Mouse (Mus musculus) heart, embryonic 11.5 days (tissue): ENCODE measurements around the gene Gjd3. TPM values are rescaled to one million over a fixed set of nuclear protein-coding genes. Genes with fewer than 3 reads are reported as not detected.
"Not testable (repeated sequence)": the region's sequence is repeated elsewhere in the genome, so short reads cannot be mapped to it uniquely, and the experiment has no call there.

Experiments
- ATAC-seq: fragments of 200-750 bp; cut with Nextera tagmentation; replicated peaks from 2 replicates; pipeline ENCODE4 v1.8.0; 2017; ENCODE audit warnings: moderate library complexity; ENCODE audit not compliant: insufficient number of reproducible peaks, low FRiP score, low TSS enrichment
- H3K27ac ChIP-seq: fragments of 300-500 bp; sonication (generic); 2 replicates; pipeline ENCODE4 v1.5.1; 2014; ENCODE audit warnings: mild to moderate bottlenecking, low read depth, low read length
- H3K27me3 ChIP-seq: fragments of 300-500 bp; sonication (generic); 2 replicates; pipeline ENCODE4 v1.6.1; 2014; ENCODE audit warnings: mild to moderate bottlenecking, low read length, mixed read lengths; ENCODE audit not compliant: control insufficient read depth, insufficient read depth
- H3K36me3 ChIP-seq: fragments of 300-500 bp; sonication (generic); 2 replicates; pipeline ENCODE4 v1.6.1; 2014; ENCODE audit warnings: mild to moderate bottlenecking, low read length, moderate library complexity, mixed read lengths; ENCODE audit not compliant: control insufficient read depth, insufficient read depth
- H3K4me1 ChIP-seq: fragments of 300-500 bp; sonication (generic); 2 replicates; pipeline ENCODE4 v1.6.1; 2014; ENCODE audit warnings: low read length; ENCODE audit not compliant: control insufficient read depth, insufficient read depth
- H3K4me2 ChIP-seq: fragments of 300-500 bp; sonication (generic); 2 replicates; pipeline ENCODE4 v1.6.1; 2014; ENCODE audit warnings: mild to moderate bottlenecking, moderate library complexity
- H3K4me3 ChIP-seq: fragments of 300-500 bp; sonication (generic); 2 replicates; pipeline ENCODE4 v1.5.1; 2014; ENCODE audit warnings: low read depth, low read length
- H3K9ac ChIP-seq: fragments of 300-500 bp; sonication (generic); 2 replicates; pipeline ENCODE4 v1.6.1; 2014; ENCODE audit warnings: mild to moderate bottlenecking, low read depth, low read length, moderate library complexity
- H3K9me3 ChIP-seq: fragments of 300-500 bp; sonication (generic); replicated peaks from 2 replicates; pipeline ENCODE4 v1.6.1; 2016; ENCODE audit warnings: low read length; ENCODE audit not compliant: control insufficient read depth
- WGBS: fragments of 180-500 bp; shearing (Covaris S2); extraction: QIAGEN DNeasy Blood & Tissue Kit; methylation state at CpG from one replicate; pipeline ENCODE4 v1.1.7; 2014; ENCODE audit not compliant: insufficient replicate concordance; 5-methylcytosine and 5-hydroxymethylcytosine counted together
- polyA plus RNA-seq: library from polyadenylated mRNA; unstranded; fragments of >200 nt; fragmentation: Nextera tagmentation; extraction: Ambion mirVana; gene quantifications from 2 replicates; pipeline ENCODE4 v1.2.1, GENCODE M21; 2014

The Gjd3 gene
- polyA plus RNA-seq, 1 experiment from 2014 or later: 1.3 TPM

- H3K4me1 ChIP-seq: peaks cover 73% of the 10 kb centered on the region
- ATAC-seq: no peak
- peak overlapping the region; percentile 75 for H3K4me2 ChIP-seq
- peak overlapping the region; percentile 63 for H3K4me3 ChIP-seq
- H3K9me3 ChIP-seq: no peaks in the 10 kb centered on the region
- H3K27ac ChIP-seq: peak overlapping the region; percentile 93
- no peaks in the 10 kb centered on the region for H3K36me3 ChIP-seq
- H3K27me3 ChIP-seq: no peaks in the 10 kb centered on the region
- WGBS: under 1% methylated on average over 39 of the region's 39 CpGs
- peak overlapping the region; percentile 77 for H3K9ac ChIP-seq
Measured at GRCm38 (mm10) chr11:98937914-98938694, 44.7 kb downstream of the Gjd3 start.

- no peaks in the 10 kb centered on the region for H3K27me3 ChIP-seq
- H3K4me1 ChIP-seq: peaks cover 73% of the 10 kb centered on the region
Measured at GRCm38 (mm10) chr11:98937410-98937913, 45.4 kb downstream of the Gjd3 start.

GRCm38 (mm10) chr11:98936606-98937409 lies 46.0 kb downstream of the Gjd3 start:
- ATAC-seq: peak; percentile 18; the same call in 1 of the 2 replicates
- Histone ChIP-seq H3K27ac (peak overlapping the region; percentile 93), H3K9ac (peak overlapping the region; percentile 77), H3K9me3 (no peaks in the 10 kb centered on the region), H3K27me3 (no peaks in the 10 kb centered on the region), H3K4me3 (peak overlapping the region; percentile 63), H3K4me1 (peaks cover 73% of the 10 kb centered on the region), H3K36me3 (no peaks in the 10 kb centered on the region), H3K4me2 (peak overlapping the region; percentile 75)
- WGBS: under 1% methylated on average over 23 of the region's 23 CpGs

More at GRCm38 (mm10) chr11:98937410-98937913, 45.4 kb downstream of the Gjd3 start:
- H3K9me3 ChIP-seq: no peaks in the 10 kb centered on the region
- H3K4me2 ChIP-seq: peak overlapping the region; percentile 75
- no peaks in the 10 kb centered on the region for H3K36me3 ChIP-seq
- H3K27ac ChIP-seq: peak overlapping the region; percentile 93
- peak overlapping the region; percentile 77 for H3K9ac ChIP-seq
- peak overlapping the region; percentile 63 for H3K4me3 ChIP-seq
- ATAC-seq: peak; percentile 87
- 0% methylated on average over 33 of the region's 38 CpGs for WGBS

- Histone ChIP-seq H3K9me3 (no peaks in the 10 kb centered on the region), H3K27me3 (no peaks in the 10 kb centered on the region), H3K27ac (peak overlapping the region; percentile 93), H3K9ac (peak overlapping the region; percentile 77), H3K4me2 (peak overlapping the region; percentile 75), H3K36me3 (no peaks in the 10 kb centered on the region), H3K4me3 (peak overlapping the region; percentile 63), H3K4me1 (peaks cover 73% of the 10 kb centered on the region)
- WGBS: under 1% methylated on average over 29 of the region's 29 CpGs
- peak; percentile 28; the same call in 1 of the 2 replicates for ATAC-seq
Measured at GRCm38 (mm10) chr11:98936170-98936569, 46.6 kb downstream of the Gjd3 start.

GRCm38 (mm10) chr11:98935123-98935522 lies 47.7 kb downstream of the Gjd3 start:
- Histone ChIP-seq H3K9me3 (no peaks in the 10 kb centered on the region), H3K4me2 (no peak overlapping the region), H3K9ac (no peak overlapping the region), H3K4me3 (no peak overlapping the region), H3K27ac (no peak overlapping the region), H3K27me3 (no peaks in the 10 kb centered on the region), H3K36me3 (no peaks in the 10 kb centered on the region), H3K4me1 (peaks cover 73% of the 10 kb centered on the region)
- ATAC-seq: no peak
- 92% methylated on average over 3 of the region's 3 CpGs for WGBS

GRCm38 (mm10) chr11:98934367-98934766 lies 48.4 kb downstream of the Gjd3 start:
- H3K27me3 ChIP-seq: no peaks in the 10 kb centered on the region
- H3K9ac ChIP-seq: no peak overlapping the region
- no peaks in the 10 kb centered on the region for H3K9me3 ChIP-seq
- H3K27ac ChIP-seq: no peak overlapping the region
- 83% methylated on average over 3 of the region's 3 CpGs for WGBS
- no peak overlapping the region for H3K4me2 ChIP-seq
- peaks cover 73% of the 10 kb centered on the region for H3K4me1 ChIP-seq
- ATAC-seq: no peak
- no peak overlapping the region for H3K4me3 ChIP-seq
- no peaks in the 10 kb centered on the region for H3K36me3 ChIP-seq

GRCm38 (mm10) chr11:98933847-98934246 lies 49.0 kb downstream of the Gjd3 start:
- 86% methylated on average over 2 of the region's 2 CpGs for WGBS
- ATAC-seq, H3K9me3 ChIP-seq, H3K4me3 ChIP-seq, H3K36me3 ChIP-seq, H3K4me2 ChIP-seq, H3K27ac ChIP-seq, H3K9ac ChIP-seq, H3K27me3 ChIP-seq: not testable (repeated sequence)
- peaks cover 72% of the 10 kb centered on the region for H3K4me1 ChIP-seq

- Histone ChIP-seq H3K4me1 (peaks cover 72% of the 10 kb centered on the region), H3K36me3 (no peaks in the 10 kb centered on the region), H3K9me3 (no peaks in the 10 kb centered on the region), H3K9ac (peak overlapping the region; percentile 43; the same call in 1 of the 2 replicates), H3K4me3 (no peak overlapping the region), H3K4me2 (peak overlapping the region; percentile 36), H3K27me3 (no peaks in the 10 kb centered on the region), H3K27ac (0 out of 2 replicates have a peak overlapping the region, but pooled peaks have one; percentile 25)
- 42% methylated on average over 9 of the region's 9 CpGs for WGBS
- no peak for ATAC-seq
Measured at GRCm38 (mm10) chr11:98933151-98933550, 49.7 kb downstream of the Gjd3 start.
